Mouse (Mus musculus): ENCODE measurements around the gene Sugp2. TPM values are rescaled to one million over a fixed set of nuclear protein-coding genes. Genes with fewer than 3 reads are reported as not detected.

Sugp2 gene
- polyA plus RNA-seq, 1 experiment from 2014 or later, result 14.3 TPM

DNA sequence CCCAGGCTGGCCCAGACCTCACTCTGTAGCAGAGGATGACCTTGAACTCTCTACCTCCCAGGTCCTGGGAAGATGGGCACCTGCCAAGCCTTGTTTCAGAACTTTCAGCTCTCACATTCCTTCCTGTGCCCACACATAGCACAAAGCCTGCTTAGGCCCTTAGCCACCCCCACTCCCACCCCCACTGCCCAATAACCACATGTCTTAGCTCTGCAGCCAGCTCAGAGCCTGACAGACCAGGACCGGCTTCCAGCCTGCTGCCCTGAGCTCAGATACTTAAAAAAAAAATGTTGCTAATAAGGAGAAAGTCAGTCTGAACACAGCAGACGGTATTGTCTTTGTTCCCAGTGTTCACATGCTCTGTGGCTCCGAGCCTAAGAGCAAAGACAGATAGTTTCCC is 47.0 kb downstream of the Sugp2 start:
- peaks cover 67% of the 10 kb centered on the region for H3K4me1 ChIP-seq (replicated peaks)
- no peaks in the 10 kb centered on the region for H3K9me3 ChIP-seq (replicated peaks)
- H3K27ac ChIP-seq, result peak overlapping the region; percentile 40
- ATAC-seq (ENCODE audit: low read depth) (no peak), DNase-seq (no peak)
- 51% methylated on average over 3 of the region's 3 CpGs for WGBS (ENCODE audit: insufficient replicate concordance)
- peaks cover 14% of the 10 kb centered on the region for H3K36me3 ChIP-seq
- peaks cover 10% of the 10 kb centered on the region; the same call in 1 of the 2 replicates for H3K27me3 ChIP-seq
- H3K4me3 ChIP-seq (replicated peaks), result no peak overlapping the region
- H3K4me2 ChIP-seq, result no peak overlapping the region
- no peak overlapping the region for H3K9ac ChIP-seq

DNA sequence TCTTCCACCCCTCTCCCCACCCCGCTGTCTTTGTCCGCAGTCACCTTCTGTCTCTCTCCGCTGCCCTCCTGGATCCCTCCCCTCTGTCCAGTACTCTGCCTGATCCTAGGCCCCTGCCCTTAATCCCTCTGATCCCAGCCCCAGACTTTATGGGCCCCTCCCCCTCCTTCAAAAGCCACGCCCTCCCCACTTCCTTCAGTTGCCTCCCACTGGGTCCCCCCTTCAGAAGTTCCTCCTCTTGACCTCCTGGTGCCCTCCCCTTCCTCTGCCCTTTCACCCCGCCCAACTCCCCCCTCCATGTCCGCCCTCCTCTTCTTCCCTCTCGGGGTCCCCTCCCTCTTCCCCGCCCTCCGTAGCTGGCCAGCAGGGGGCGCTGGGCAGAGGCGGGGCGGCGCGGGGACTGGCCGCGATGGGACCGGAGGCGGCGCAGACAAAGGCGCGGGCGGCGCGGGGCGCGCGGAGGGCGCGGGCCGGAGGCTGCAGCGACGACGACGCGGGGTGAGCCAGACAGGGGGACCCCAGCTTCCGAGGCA is 48.6 kb downstream of the Sugp2 start, which contains the start of gene Homer3:
Homer3 (plus strand) TSS at position 225 of the 533 bp plus-strand sequence.
- Histone ChIP-seq H3K9ac (peak within 1 kb of the TSS; percentile 84), H3K27ac (peak within 1 kb of the TSS; percentile 66), H3K9me3 (replicated peaks) (peaks cover 7% of the 10 kb centered on the region; the same call in 1 of the 2 replicates), H3K36me3 (peaks cover 30% of the 10 kb centered on the region), H3K4me3 (replicated peaks) (peak within 1 kb of the TSS; percentile 72), H3K27me3 (peaks cover 10% of the 10 kb centered on the region; the same call in 1 of the 2 replicates), H3K4me1 (replicated peaks) (peaks cover 50% of the 10 kb centered on the region), H3K4me2 (peak within 1 kb of the TSS; percentile 97)
- DNase-seq, result peak; percentile 74
- ATAC-seq (ENCODE audit: low read depth), result peak; percentile 84
- 1% methylated on average over 35 of the region's 36 CpGs for WGBS (ENCODE audit: insufficient replicate concordance)

DNA sequence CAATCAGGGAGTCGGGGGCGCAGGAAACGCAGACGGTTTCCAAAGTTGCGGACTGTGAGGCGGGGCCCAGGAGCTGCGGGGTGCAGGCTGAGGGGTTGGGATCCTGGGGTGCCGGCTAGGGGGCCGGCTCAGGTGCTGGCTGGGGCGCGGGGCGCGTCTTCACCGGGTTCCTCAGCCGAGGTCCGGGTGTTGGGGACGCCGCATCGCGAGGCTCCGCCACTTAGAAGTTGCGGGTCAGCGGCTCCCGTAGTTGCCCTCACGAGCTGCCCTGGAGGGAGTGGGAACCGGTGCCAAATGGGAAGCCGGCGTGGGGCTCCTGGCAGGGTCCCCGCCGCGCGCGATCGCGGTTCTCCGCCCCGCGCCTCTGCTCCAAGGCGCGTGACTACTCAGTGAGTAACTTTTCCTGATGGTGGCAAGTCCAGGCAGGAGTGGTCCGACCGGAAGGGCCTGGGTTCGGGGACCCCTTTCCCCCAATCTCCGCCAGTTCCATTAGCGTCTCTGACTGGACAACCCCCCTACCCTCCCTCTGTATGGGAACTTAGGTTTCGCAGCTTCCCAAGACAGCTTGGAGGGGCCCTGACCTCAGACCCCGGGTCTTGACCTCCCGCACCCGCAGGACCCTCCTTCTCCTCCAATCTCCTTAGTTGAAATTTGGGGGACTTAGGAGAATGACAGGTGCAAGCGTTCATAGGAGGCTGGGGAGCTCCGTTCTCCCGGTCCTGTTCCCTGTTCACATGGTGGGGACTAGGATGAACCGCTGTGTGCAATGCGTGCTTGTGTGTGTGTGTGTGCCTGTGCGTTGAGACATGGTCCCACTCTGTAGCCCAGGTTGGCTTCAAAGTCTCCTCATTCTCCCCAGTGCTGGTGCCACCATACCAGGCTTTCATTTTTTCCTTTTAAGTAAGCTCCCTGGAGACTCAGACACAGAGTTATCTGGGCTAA is 49.4 kb downstream of the Sugp2 start:
- H3K9ac ChIP-seq, result peak overlapping the region; percentile 84
- peak overlapping the region; percentile 97 for H3K4me2 ChIP-seq
- H3K27ac ChIP-seq, result peak overlapping the region; percentile 66
- H3K36me3 ChIP-seq, result peaks cover 30% of the 10 kb centered on the region
- DNase-seq, result no peak
- peak; percentile 49; the same call in 1 of the 2 replicates for ATAC-seq (ENCODE audit: low read depth)
- peaks cover 7% of the 10 kb centered on the region; the same call in 1 of the 2 replicates for H3K9me3 ChIP-seq (replicated peaks)
- peak overlapping the region; percentile 72 for H3K4me3 ChIP-seq (replicated peaks)
- H3K4me1 ChIP-seq (replicated peaks), result peaks cover 42% of the 10 kb centered on the region
- 2% methylated on average over 51 of the region's 55 CpGs for WGBS (ENCODE audit: insufficient replicate concordance)
- peaks cover 10% of the 10 kb centered on the region; the same call in 1 of the 2 replicates for H3K27me3 ChIP-seq

DNA sequence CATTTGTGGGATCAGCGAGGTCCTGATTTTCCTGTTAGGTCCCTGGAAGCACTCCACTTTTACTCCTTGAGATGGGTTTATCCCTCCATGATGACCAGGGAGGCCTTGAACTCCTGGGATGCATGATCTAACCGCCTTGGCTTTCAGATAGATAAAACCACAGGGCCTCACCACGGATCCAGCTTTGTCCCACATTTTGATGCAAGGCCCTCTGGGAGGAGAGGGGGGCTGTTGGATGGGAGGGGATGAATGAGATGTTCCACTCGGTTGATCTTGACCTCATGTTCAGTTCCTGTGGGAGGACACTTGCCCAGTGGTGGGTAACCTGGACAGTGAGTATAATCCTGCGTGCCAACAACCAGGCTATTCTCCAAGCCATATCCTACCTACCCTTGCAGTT is 50.4 kb downstream of the Sugp2 start:
- Histone ChIP-seq H3K4me1 (replicated peaks) (peaks cover 32% of the 10 kb centered on the region), H3K36me3 (peaks cover 30% of the 10 kb centered on the region), H3K27me3 (peaks cover 10% of the 10 kb centered on the region; the same call in 1 of the 2 replicates), H3K27ac (no peak overlapping the region), H3K9me3 (replicated peaks) (peaks cover 7% of the 10 kb centered on the region; the same call in 1 of the 2 replicates), H3K4me3 (replicated peaks) (no peak overlapping the region), H3K9ac (no peak overlapping the region), H3K4me2 (no peak overlapping the region)
- ATAC-seq (ENCODE audit: low read depth) (no peak), DNase-seq (no peak)
- 61% methylated on average over 5 of the region's 5 CpGs for WGBS (ENCODE audit: insufficient replicate concordance)

DNA sequence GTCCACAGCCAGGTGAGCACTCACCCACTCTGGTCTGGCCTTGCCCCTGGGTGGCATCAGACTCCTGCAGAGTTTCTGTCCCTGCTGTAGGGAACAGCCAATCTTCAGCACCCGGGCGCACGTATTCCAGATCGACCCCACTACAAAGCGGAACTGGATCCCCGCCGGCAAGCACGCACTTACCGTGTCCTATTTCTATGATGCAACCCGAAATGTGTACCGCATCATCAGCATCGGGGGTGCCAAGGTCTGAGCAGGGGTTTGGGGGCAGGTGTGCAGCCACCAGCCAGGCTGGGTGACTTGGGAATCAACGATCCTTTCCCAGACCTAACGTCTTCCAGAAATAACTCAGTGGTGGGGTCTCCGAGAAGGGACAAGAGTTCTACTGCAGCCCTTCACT is 51.3 kb downstream of the Sugp2 start:
- Histone ChIP-seq H3K4me3 (replicated peaks) (no peak overlapping the region), H3K36me3 (peaks cover 32% of the 10 kb centered on the region), H3K27ac (no peak overlapping the region), H3K27me3 (peaks cover 10% of the 10 kb centered on the region; the same call in 1 of the 2 replicates), H3K4me2 (no peak overlapping the region), H3K9ac (no peak overlapping the region), H3K4me1 (replicated peaks) (peaks cover 30% of the 10 kb centered on the region), H3K9me3 (replicated peaks) (peaks cover 7% of the 10 kb centered on the region; the same call in 1 of the 2 replicates)
- 93% methylated on average over 15 of the region's 15 CpGs for WGBS (ENCODE audit: insufficient replicate concordance)
- ATAC-seq (ENCODE audit: low read depth) (no peak), DNase-seq (no peak)

DNA sequence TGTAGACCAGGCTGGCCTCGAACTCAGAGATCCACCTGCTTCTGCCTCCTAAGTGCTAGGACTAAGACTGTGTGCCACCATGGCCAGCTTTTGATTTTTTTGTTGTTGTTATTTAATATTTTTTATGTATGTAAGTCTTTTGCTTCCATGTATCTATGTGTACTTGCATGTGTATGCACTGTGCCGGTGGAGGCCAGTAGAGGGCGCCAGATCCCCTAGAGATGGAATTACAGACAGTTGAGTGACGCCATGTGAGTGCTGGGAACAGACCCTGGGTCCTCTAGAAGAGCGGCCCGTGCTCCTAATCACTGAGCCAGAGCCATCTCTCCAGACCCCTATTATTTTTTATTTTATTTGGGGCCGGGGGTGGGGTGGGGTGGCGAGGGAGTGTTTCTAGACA is 52.7 kb downstream of the Sugp2 start:
- Histone ChIP-seq H3K27ac (no peak overlapping the region), H3K4me3 (replicated peaks) (no peak overlapping the region), H3K27me3 (peaks cover 10% of the 10 kb centered on the region; the same call in 1 of the 2 replicates), H3K36me3 (peaks cover 44% of the 10 kb centered on the region), H3K9ac (no peak overlapping the region), H3K4me1 (replicated peaks) (peaks cover 21% of the 10 kb centered on the region), H3K9me3 (replicated peaks) (peaks cover 7% of the 10 kb centered on the region; the same call in 1 of the 2 replicates), H3K4me2 (no peak overlapping the region)
- 76% methylated on average over 8 of the region's 8 CpGs for whole genome bisulfite sequencing (ENCODE audit: insufficient replicate concordance)
- DNase-seq (no peak), ATAC-seq (ENCODE audit: low read depth) (no peak)

DNA sequence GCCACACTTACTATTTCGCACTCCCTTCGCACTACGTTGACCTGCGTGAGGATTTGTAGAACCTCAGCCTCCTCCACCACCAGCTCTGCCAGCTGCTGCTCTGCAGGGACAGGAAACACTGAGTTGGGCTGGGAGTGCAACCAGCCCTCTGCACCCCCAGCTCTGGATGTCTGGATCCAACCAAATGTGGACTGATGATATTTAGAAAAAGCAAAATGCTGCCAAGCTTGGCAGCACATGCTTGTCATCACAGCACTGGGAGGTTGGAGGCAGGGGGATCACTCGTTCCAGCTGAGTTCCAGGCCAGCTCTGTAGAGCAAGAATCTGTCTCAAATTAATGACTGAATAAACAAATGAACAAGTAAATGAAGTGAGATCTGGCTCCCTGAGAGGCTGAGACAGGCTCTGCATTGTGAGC is 60.0 kb downstream of the Sugp2 start:
- ATAC-seq (ENCODE audit: low read depth), result no peak
- peaks cover 81% of the 10 kb centered on the region for H3K36me3 ChIP-seq
- H3K9me3 ChIP-seq (replicated peaks), result no peaks in the 10 kb centered on the region
- no peaks in the 10 kb centered on the region for H3K27me3 ChIP-seq
- H3K27ac ChIP-seq, result no peak overlapping the region
- no peaks in the 10 kb centered on the region for H3K4me1 ChIP-seq (replicated peaks)
- H3K9ac ChIP-seq, result no peak overlapping the region
- 67% methylated on average over 5 of the region's 5 CpGs for WGBS (ENCODE audit: insufficient replicate concordance)
- no peak for DNase-seq
- no peak overlapping the region for H3K4me3 ChIP-seq (replicated peaks)
- H3K4me2 ChIP-seq, result no peak overlapping the region

DNA sequence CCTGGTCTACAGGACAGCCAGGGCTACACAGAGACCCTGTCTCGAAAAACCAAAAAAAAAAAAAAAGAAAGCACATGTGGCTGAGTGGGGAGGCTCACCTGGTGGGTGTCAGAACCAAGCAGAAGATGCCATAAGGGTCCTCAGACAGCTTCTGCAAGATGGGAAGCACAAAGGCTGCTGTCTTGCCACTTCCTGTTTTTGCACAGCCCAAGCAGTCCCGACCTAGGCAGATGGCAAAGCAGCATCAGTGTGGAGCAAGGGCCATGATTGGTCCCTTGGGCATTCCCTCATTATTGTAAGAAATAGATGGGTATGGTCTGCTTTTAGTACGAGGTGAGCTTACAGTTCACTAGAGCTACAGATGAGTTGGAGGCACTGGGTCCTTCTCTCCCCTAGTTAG is 66.9 kb downstream of the Sugp2 start:
- DNase-seq (no peak), ATAC-seq (ENCODE audit: low read depth) (no peak)
- Histone ChIP-seq H3K4me2 (peak overlapping the region; percentile 91), H3K9ac (peak overlapping the region; percentile 90), H3K27me3 (no peaks in the 10 kb centered on the region), H3K27ac (no peak overlapping the region), H3K4me1 (replicated peaks) (peaks cover 34% of the 10 kb centered on the region), H3K4me3 (replicated peaks) (peak overlapping the region; percentile 90), H3K9me3 (replicated peaks) (no peaks in the 10 kb centered on the region), H3K36me3 (peaks cover 60% of the 10 kb centered on the region)
- 59% methylated on average over 3 of the region's 3 CpGs for WGBS (ENCODE audit: insufficient replicate concordance)

DNA sequence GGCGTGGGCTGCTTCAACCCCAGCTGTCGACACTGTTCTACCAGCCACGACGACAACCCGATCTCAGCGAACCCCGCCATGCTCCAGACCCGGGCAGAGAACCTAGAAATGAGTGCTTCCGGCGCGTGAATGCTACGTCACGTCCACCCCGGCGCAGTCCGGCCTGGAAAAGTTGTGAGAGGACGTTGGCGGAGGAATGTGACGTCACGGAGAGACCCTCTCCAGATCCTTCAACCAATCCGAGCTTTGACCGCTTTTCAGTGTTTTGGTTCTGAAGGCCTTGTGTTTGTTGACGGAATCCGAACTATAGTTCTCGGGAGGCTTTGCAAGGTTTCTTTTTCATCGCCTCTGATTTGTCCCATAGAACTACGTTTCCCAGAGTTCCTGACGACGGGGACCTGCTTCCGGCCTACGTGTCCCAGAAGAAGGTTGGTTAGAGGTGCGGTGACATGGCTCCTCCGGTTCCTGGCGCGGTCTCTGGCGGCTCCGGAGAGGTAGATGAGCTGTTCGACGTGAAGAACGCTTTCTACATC is 68.4 kb downstream of the Sugp2 start, which contains the start of the genes Ddx49 and Cope:
Ddx49 (minus strand) TSS at position 132 of the 533 bp plus-strand sequence.
Cope (plus strand) TSS at position 161 of the 533 bp plus-strand sequence.
- Histone ChIP-seq H3K27ac (peak within 1 kb of the TSS; percentile 74), H3K36me3 (peaks cover 59% of the 10 kb centered on the region), H3K9me3 (replicated peaks) (no peaks in the 10 kb centered on the region), H3K4me1 (replicated peaks) (peaks cover 34% of the 10 kb centered on the region), H3K4me2 (peak within 1 kb of the TSS; percentile 91), H3K27me3 (no peaks in the 10 kb centered on the region), H3K4me3 (replicated peaks) (peak within 1 kb of the TSS; percentile 90), H3K9ac (peak within 1 kb of the TSS; percentile 90)
- DNase-seq (peak; percentile 83), ATAC-seq (ENCODE audit: low read depth) (peak; percentile 90)
- under 1% methylated on average over 40 of the region's 40 CpGs for WGBS (ENCODE audit: insufficient replicate concordance)

DNA sequence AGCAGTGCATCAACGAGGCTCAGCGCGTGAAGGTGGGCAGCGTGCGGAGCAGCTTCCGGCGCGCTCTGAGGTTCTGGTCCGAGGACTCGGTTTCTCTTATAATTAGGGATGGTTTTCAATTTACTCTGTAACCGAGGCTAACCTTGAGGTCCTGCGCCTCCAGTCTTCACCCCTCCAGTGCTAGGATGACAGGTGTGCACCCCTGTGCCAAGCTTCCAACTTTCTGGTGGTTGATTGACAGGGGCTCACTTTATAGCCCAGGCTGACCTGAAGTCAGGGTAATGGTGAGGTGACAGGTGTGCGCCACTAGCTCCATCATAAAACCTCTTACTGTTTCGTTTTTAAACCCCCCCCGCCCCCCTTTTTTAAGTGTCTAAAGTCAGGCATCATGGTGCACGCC is 68.9 kb downstream of the Sugp2 start:
- peak overlapping the region; percentile 90 for H3K9ac ChIP-seq
- DNase-seq (no peak), ATAC-seq (ENCODE audit: low read depth) (peak; percentile 13; the same call in 1 of the 2 replicates)
- H3K27me3 ChIP-seq, result no peaks in the 10 kb centered on the region
- 2% methylated on average over 16 of the region's 16 CpGs for WGBS (ENCODE audit: insufficient replicate concordance)
- H3K27ac ChIP-seq, result peak overlapping the region; percentile 74
- peak overlapping the region; percentile 90 for H3K4me3 ChIP-seq (replicated peaks)
- peak overlapping the region; percentile 91 for H3K4me2 ChIP-seq
- peaks cover 34% of the 10 kb centered on the region for H3K4me1 ChIP-seq (replicated peaks)
- H3K36me3 ChIP-seq, result peaks cover 59% of the 10 kb centered on the region
- H3K9me3 ChIP-seq (replicated peaks), result no peaks in the 10 kb centered on the region

DNA sequence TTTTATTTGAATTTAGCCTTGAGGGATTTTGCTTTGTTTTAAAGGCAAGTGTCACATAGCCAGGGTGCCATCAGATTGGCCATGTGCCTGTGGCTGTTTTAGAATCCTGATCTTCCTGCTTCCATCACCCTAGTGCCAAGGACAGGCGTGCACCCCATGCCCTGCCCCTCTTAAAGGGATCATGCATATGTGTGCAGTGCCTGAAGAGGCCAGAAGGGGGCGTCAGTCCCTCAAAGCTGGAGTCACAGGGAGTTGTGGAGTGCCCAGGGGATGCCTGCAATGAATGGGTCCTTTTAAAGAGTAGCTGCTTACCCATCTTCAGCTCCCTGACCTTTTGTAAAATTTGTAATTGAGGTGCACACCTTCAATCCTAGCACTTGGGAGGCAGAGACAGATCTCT is 75.3 kb downstream of the Sugp2 start:
- ATAC-seq (ENCODE audit: low read depth) (no peak), DNase-seq (no peak)
- Histone ChIP-seq H3K9me3 (replicated peaks) (no peaks in the 10 kb centered on the region), H3K9ac (no peak overlapping the region), H3K4me1 (replicated peaks) (peaks cover 2% of the 10 kb centered on the region), H3K36me3 (peaks cover 91% of the 10 kb centered on the region), H3K4me3 (replicated peaks) (no peak overlapping the region), H3K27me3 (no peaks in the 10 kb centered on the region), H3K4me2 (no peak overlapping the region), H3K27ac (no peak overlapping the region)
- 39% methylated on average over 2 of the region's 2 CpGs for WGBS (ENCODE audit: insufficient replicate concordance)
